Mouse (Mus musculus): ENCODE measurements around the gene Gstm4. TPM values are rescaled to one million over a fixed set of nuclear protein-coding genes. Genes with fewer than 3 reads are reported as not detected.

Gstm4 gene
- total and polyA plus RNA-seq, 3 experiments = 2.9 to 19.1 (median 7.0) TPM

DNA sequence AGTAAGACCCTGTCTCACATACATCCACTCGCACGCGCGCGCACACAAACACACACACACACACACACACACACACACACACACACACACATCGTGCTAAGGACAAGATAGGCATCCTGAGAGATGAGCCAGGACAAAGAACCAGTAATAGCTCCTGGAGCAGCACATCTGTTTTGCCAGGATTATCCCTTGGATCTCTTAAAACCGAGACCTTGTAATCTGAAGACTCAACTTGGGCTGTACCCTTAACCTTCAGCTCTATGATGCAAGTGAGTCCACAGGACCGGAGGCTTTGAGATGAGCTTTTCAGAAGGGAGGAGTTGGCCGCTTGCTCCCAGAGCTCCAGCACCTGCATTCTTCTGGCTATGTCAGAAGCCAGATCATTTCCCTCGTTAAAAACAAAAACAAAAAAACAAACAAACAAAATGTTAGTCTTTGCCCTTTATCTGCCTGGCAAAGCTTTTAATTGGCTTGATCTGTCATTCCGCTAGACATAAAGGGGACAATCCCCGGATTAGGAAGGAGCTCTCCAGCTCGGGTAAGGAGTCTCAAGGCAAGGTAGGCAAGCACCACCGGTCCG is 47.9 kb upstream of the Gstm4 start, which contains the start of gene Gnat2:
Gene Gnat2, plus strand, starts transcription at position 254 of the 580 bp plus-strand sequence.
- H3K9ac ChIP-seq (ENCODE audit: insufficient read depth, low read depth) = no peak within 1 kb of the TSS
- TF ChIP-seq SIN3A (IDR thresholded peaks at IDR 0.05; ENCODE audit: low read length) = no peak
- TF ChIP-seq SMC3 (IDR thresholded peaks at IDR 0.05; ENCODE audit: low read depth, low read length) = no peak
- no peak for TF ChIP-seq CHD2 (IDR thresholded peaks at IDR 0.05; ENCODE audit: low read length)
- no peak for TF ChIP-seq KAT2A (IDR thresholded peaks at IDR 0.05; ENCODE audit: insufficient replicate concordance, low read length)
- no peak for TF ChIP-seq E2F4 (IDR thresholded peaks at IDR 0.05; ENCODE audit: insufficient replicate concordance, low read depth, low read length)
- TF ChIP-seq ZKSCAN1 (IDR thresholded peaks at IDR 0.05; ENCODE audit: borderline replicate concordance, low read depth, low read length) = no peak
- TF ChIP-seq UBTF (IDR thresholded peaks at IDR 0.05; ENCODE audit: low read depth, low read length) = no peak
- no peak for TF ChIP-seq MEF2A (IDR thresholded peaks at IDR 0.05; ENCODE audit: borderline replicate concordance, low read depth, low read length)
- in situ Hi-C loops (cut with MboI; ENCODE audit: low pct_ligation_motif_present, low pct_unique_long_range_greater_than_20kb, low sequenced_read_pairs) = no loop called here
- H3K79me2 ChIP-seq (replicated peaks; ENCODE audit: control insufficient read depth, extremely low read depth, insufficient read depth, poor library complexity, severe bottlenecking) = no peaks in the 10 kb centered on the region
- no peak within 1 kb of the TSS for H3K27ac ChIP-seq (ENCODE audit: insufficient read depth, low read depth)
- H3K4me3 ChIP-seq (replicated peaks in 1 of 3; ENCODE audit: low read depth in 2 of 3, low read length in 2 of 3, poor library complexity in 1 of 3) = no peak within 1 kb of the TSS
- no peaks in the 10 kb centered on the region for H3K27me3 ChIP-seq (replicated peaks)
- DNase-seq (ENCODE audit: extremely low read depth) = no peak
- no peak within 1 kb of the TSS for H3K4me2 ChIP-seq (ENCODE audit: insufficient read depth, low read depth, poor library complexity, severe bottlenecking)
- H3K9me3 ChIP-seq (replicated peaks; ENCODE audit: low read length) = no peaks in the 10 kb centered on the region
- peaks cover 4 to 48% of the 10 kb centered on the region in 2 experiments for H3K4me1 ChIP-seq (ENCODE audit: control insufficient read depth in 1 of 2, insufficient read depth in 2 of 2)
- peaks cover 0 to 28% of the 10 kb centered on the region in 2 experiments for H3K36me3 ChIP-seq (replicated peaks in 1 of 2; ENCODE audit: control insufficient read depth in 1 of 2, insufficient read depth in 1 of 2, low read length in 1 of 2)
- dilution Hi-C loops (cut with MboI; ENCODE audit: extremely low pct_ligation_motif_present, extremely low pct_unique_long_range_greater_than_20kb, low sequenced_read_pairs) = no loop called here

DNA sequence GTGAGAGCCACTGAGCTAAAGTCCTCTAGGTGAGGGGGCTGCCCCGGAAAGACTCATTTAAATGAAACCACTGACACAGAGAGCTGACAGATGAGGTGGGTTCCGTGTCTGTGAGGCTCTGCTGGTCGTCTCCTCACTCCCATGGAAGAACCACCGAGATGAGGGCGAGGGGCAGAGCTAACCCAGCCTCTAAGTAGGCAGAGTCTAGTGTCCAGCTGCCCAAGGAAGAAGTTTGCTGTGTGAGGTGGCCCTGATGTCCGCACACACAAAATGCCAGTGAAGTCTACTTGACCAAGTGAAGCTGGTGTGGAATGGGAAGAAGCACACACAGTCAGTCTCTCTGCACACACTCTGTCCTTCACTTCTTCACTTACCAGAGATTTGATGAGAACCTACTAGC is 47.3 kb upstream of the Gstm4 start:
- H3K4me2 ChIP-seq (ENCODE audit: insufficient read depth, low read depth, poor library complexity, severe bottlenecking) = no peak overlapping the region
- H3K9ac ChIP-seq (ENCODE audit: insufficient read depth, low read depth) = no peak overlapping the region
- no peaks in the 10 kb centered on the region for H3K79me2 ChIP-seq (replicated peaks; ENCODE audit: control insufficient read depth, extremely low read depth, insufficient read depth, poor library complexity, severe bottlenecking)
- dilution Hi-C loops (cut with MboI; ENCODE audit: extremely low pct_ligation_motif_present, extremely low pct_unique_long_range_greater_than_20kb, low sequenced_read_pairs) (no loop called here), in situ Hi-C loops (cut with MboI; ENCODE audit: low pct_ligation_motif_present, low pct_unique_long_range_greater_than_20kb, low sequenced_read_pairs) (no loop called here)
- H3K27ac ChIP-seq (ENCODE audit: insufficient read depth, low read depth) = no peak overlapping the region
- no peak for DNase-seq (ENCODE audit: extremely low read depth)
- H3K36me3 ChIP-seq (replicated peaks in 1 of 2; ENCODE audit: control insufficient read depth in 1 of 2, insufficient read depth in 1 of 2, low read length in 1 of 2) = peaks cover 0 to 27% of the 10 kb centered on the region in 2 experiments
- TF ChIP-seq MEF2A (IDR thresholded peaks at IDR 0.05; ENCODE audit: borderline replicate concordance, low read depth, low read length) (no peak), ZKSCAN1 (IDR thresholded peaks at IDR 0.05; ENCODE audit: borderline replicate concordance, low read depth, low read length) (0 out of 2 replicates have a peak, but pooled peaks have one; percentile 15)
- H3K4me3 ChIP-seq (replicated peaks in 1 of 3; ENCODE audit: low read depth in 2 of 3, low read length in 2 of 3, poor library complexity in 1 of 3) = no peak overlapping the region
- H3K4me1 ChIP-seq (ENCODE audit: control insufficient read depth in 1 of 2, insufficient read depth in 2 of 2) = peaks cover 4 to 54% of the 10 kb centered on the region in 2 experiments
- no peaks in the 10 kb centered on the region for H3K9me3 ChIP-seq (replicated peaks; ENCODE audit: low read length)
- no peaks in the 10 kb centered on the region for H3K27me3 ChIP-seq (replicated peaks)

DNA sequence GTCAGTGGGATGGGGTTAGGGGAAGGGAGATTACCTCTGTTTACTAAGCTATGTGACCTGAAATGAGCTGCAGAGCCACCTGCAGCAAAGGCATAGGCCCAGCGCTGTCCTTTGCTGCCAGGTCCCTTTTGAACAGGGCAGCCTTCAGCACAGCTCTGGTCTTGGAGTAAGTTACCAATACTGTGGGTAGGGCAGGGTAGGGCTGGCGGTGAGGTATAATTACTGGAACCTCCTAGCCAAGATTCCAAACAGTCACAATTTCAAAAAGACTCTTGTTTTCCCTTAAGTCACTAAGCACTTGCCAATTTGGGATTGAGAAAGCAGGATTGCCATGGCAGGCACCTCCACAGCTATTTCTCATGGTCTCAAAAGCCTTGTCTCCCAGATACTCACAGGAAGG is 45.9 kb upstream of the Gstm4 start:
- H3K4me1 ChIP-seq (ENCODE audit: control insufficient read depth in 1 of 2, insufficient read depth in 2 of 2) = peaks cover 4 to 45% of the 10 kb centered on the region in 2 experiments
- no peak for TF ChIP-seq PAX5 (IDR thresholded peaks at IDR 0.05; ENCODE audit: low read length)
- no peak for TF ChIP-seq RAD21 (IDR thresholded peaks at IDR 0.05; ENCODE audit: low read depth, low read length)
- TF ChIP-seq MAX (IDR thresholded peaks at IDR 0.05; ENCODE audit: low read length) = no peak
- TF ChIP-seq SIN3A (IDR thresholded peaks at IDR 0.05; ENCODE audit: low read length) = no peak
- TF ChIP-seq ZKSCAN1 (IDR thresholded peaks at IDR 0.05; ENCODE audit: borderline replicate concordance, low read depth, low read length) = no peak
- no peak for TF ChIP-seq SMC3 (IDR thresholded peaks at IDR 0.05; ENCODE audit: low read depth, low read length)
- no peak for TF ChIP-seq MAFK (IDR thresholded peaks at IDR 0.05; ENCODE audit: insufficient replicate concordance, low read length)
- no peak for TF ChIP-seq CHD2 (IDR thresholded peaks at IDR 0.05; ENCODE audit: low read length)
- no peak for TF ChIP-seq ZC3H11A (IDR thresholded peaks at IDR 0.05; ENCODE audit: low read depth, low read length)
- TF ChIP-seq CHD1 (IDR thresholded peaks at IDR 0.05; ENCODE audit: low read depth, low read length) = no peak
- TF ChIP-seq MXI1 (IDR thresholded peaks at IDR 0.05; ENCODE audit: low read depth, low read length) = no peak
- no peak for TF ChIP-seq NRF1 (IDR thresholded peaks at IDR 0.05; ENCODE audit: low read depth, low read length)
- TF ChIP-seq MAZ (IDR thresholded peaks at IDR 0.05; ENCODE audit: low read depth, low read length) = no peak
- no peak for TF ChIP-seq MYC (IDR thresholded peaks at IDR 0.05; ENCODE audit: low read depth, low read length)
- TF ChIP-seq GABPA (IDR thresholded peaks at IDR 0.05; ENCODE audit: insufficient replicate concordance, low read depth, low read length) = no peak
- TF ChIP-seq USF2 (conservative IDR thresholded peaks at IDR 0.05; ENCODE audit: low read depth, low read length) = no peak
- no peak for TF ChIP-seq POLR2AphosphoS2 (IDR thresholded peaks at IDR 0.05; ENCODE audit: low read depth, low read length)
- no peak for TF ChIP-seq TCF12 (IDR thresholded peaks at IDR 0.05; ENCODE audit: low read depth, low read length)
- no peak for TF ChIP-seq E2F4 (IDR thresholded peaks at IDR 0.05; ENCODE audit: insufficient replicate concordance, low read depth, low read length)
- no peak for DNase-seq (ENCODE audit: extremely low read depth)
- in situ Hi-C loops (cut with MboI; ENCODE audit: low pct_ligation_motif_present, low pct_unique_long_range_greater_than_20kb, low sequenced_read_pairs) = no loop called here
- H3K9ac ChIP-seq (ENCODE audit: insufficient read depth, low read depth) = no peak overlapping the region
- dilution Hi-C loops (cut with MboI; ENCODE audit: extremely low pct_ligation_motif_present, extremely low pct_unique_long_range_greater_than_20kb, low sequenced_read_pairs) = no loop called here
- no peaks in the 10 kb centered on the region for H3K27me3 ChIP-seq (replicated peaks)
- no peak overlapping the region for H3K4me3 ChIP-seq (replicated peaks in 1 of 3; ENCODE audit: low read depth in 2 of 3, low read length in 2 of 3, poor library complexity in 1 of 3)
- H3K27ac ChIP-seq (ENCODE audit: insufficient read depth, low read depth) = no peak overlapping the region
- peaks cover 0 to 19% of the 10 kb centered on the region in 2 experiments for H3K36me3 ChIP-seq (replicated peaks in 1 of 2; ENCODE audit: control insufficient read depth in 1 of 2, insufficient read depth in 1 of 2, low read length in 1 of 2)
- no peaks in the 10 kb centered on the region for H3K9me3 ChIP-seq (replicated peaks; ENCODE audit: low read length)
- H3K79me2 ChIP-seq (replicated peaks; ENCODE audit: control insufficient read depth, extremely low read depth, insufficient read depth, poor library complexity, severe bottlenecking) = peaks cover 7% of the 10 kb centered on the region
- no peak overlapping the region for H3K4me2 ChIP-seq (ENCODE audit: insufficient read depth, low read depth, poor library complexity, severe bottlenecking)
